Mouse (Mus musculus) embryonic facial prominence, embryonic 12.5 days (tissue): Measurements from ENCODE around the gene Urb2. TPM values are rescaled to one million over a fixed set of nuclear protein-coding genes. Genes with fewer than 3 reads are reported as not detected.

Experiments
- ATAC-seq: fragments of 200-750 bp; cut with Nextera tagmentation; 2 replicates; pipeline ENCODE4 v1.8.0; 2017; ENCODE audit not compliant: insufficient number of reproducible peaks, insufficient read depth, low FRiP score, low TSS enrichment
- H3K27ac ChIP-seq: fragments of 300-500 bp; sonication (generic); 2 replicates; pipeline ENCODE4 v1.5.1; 2016; ENCODE audit warnings: mild to moderate bottlenecking
- H3K27me3 ChIP-seq: fragments of 300-500 bp; sonication (generic); 2 replicates; pipeline ENCODE4 v1.6.1; 2016; ENCODE audit warnings: mild to moderate bottlenecking, moderate library complexity
- H3K36me3 ChIP-seq: fragments of 300-500 bp; sonication (generic); 2 replicates; pipeline ENCODE4 v1.6.1; 2016; ENCODE audit warnings: mild to moderate bottlenecking
- H3K4me1 ChIP-seq: fragments of 300-500 bp; sonication (generic); 2 replicates; pipeline ENCODE4 v1.6.1; 2016
- H3K4me2 ChIP-seq: fragments of 300-500 bp; sonication (generic); replicated peaks from 2 replicates; pipeline ENCODE4 v1.6.1; 2016; ENCODE audit warnings: mild to moderate bottlenecking, moderate library complexity
- H3K4me3 ChIP-seq: fragments of 300-500 bp; sonication (generic); 2 replicates; pipeline ENCODE4 v1.5.1; 2016; ENCODE audit warnings: mild to moderate bottlenecking
- H3K9ac ChIP-seq: fragments of 300-500 bp; sonication (generic); 2 replicates; pipeline ENCODE4 v1.6.1; 2016; ENCODE audit warnings: mild to moderate bottlenecking, moderate library complexity
- H3K9me3 ChIP-seq: fragments of 300-500 bp; sonication (generic); 2 replicates; pipeline ENCODE4 v1.6.1; 2016; ENCODE audit warnings: mild to moderate bottlenecking, moderate library complexity
- WGBS: fragments of 180-500 bp; shearing (Covaris S2); methylation state at CpG from one replicate; pipeline ENCODE4 v1.1.7; 2016; 5-methylcytosine and 5-hydroxymethylcytosine counted together
- polyA plus RNA-seq: library from polyadenylated mRNA; unstranded; fragments of >200 nt; fragmentation: Nextera tagmentation; extraction: Ambion mirVana; gene quantifications from 2 replicates; pipeline ENCODE4 v1.2.1, GENCODE M21; 2016

Urb2 gene
- polyA plus RNA-seq, 1 experiment from 2014 or later = 6.1 TPM

- H3K4me1 ChIP-seq = no peaks in the 10 kb centered on the region
- H3K4me2 ChIP-seq = no peak overlapping the region
- H3K27ac ChIP-seq = no peak overlapping the region
- no peaks in the 10 kb centered on the region for H3K9me3 ChIP-seq
- WGBS = 80% methylated on average over 11 of the region's 11 CpGs
- no peaks in the 10 kb centered on the region for H3K27me3 ChIP-seq
- ATAC-seq = no peak
- H3K36me3 ChIP-seq = no peaks in the 10 kb centered on the region
- H3K9ac ChIP-seq = no peak overlapping the region
- H3K4me3 ChIP-seq = no peak overlapping the region
Measured at GRCm38 (mm10) chr8:124056832-124057655, 35.7 kb downstream of the Urb2 start.

GRCm38 (mm10) chr8:124066325-124067058 lies 45.2 kb downstream of the Urb2 start:
- no peak; the same call in 1 of the 2 replicates for ATAC-seq
- no peak overlapping the region for H3K4me3 ChIP-seq
- H3K4me1 ChIP-seq = peaks cover 24% of the 10 kb centered on the region
- H3K27ac ChIP-seq = peak overlapping the region; percentile 41; the same call in 1 of the 2 replicates
- no peaks in the 10 kb centered on the region for H3K36me3 ChIP-seq
- H3K4me2 ChIP-seq = no peak overlapping the region
- WGBS = 57% methylated on average over 4 of the region's 4 CpGs
- H3K9me3 ChIP-seq = no peaks in the 10 kb centered on the region
- H3K27me3 ChIP-seq = no peaks in the 10 kb centered on the region
- no peak overlapping the region for H3K9ac ChIP-seq

GRCm38 (mm10) chr8:124067059-124067750 lies 45.9 kb downstream of the Urb2 start:
- H3K9ac ChIP-seq = no peak overlapping the region
- no peak overlapping the region for H3K4me2 ChIP-seq
- ATAC-seq = no peak
- no peaks in the 10 kb centered on the region for H3K27me3 ChIP-seq
- H3K27ac ChIP-seq = 0 out of 2 replicates have a peak overlapping the region, but pooled peaks have one; percentile 41
- WGBS = 65% methylated on average over 4 of the region's 4 CpGs
- no peaks in the 10 kb centered on the region for H3K36me3 ChIP-seq
- H3K4me3 ChIP-seq = no peak overlapping the region
- no peaks in the 10 kb centered on the region for H3K9me3 ChIP-seq
- peaks cover 26% of the 10 kb centered on the region for H3K4me1 ChIP-seq

- Histone ChIP-seq H3K4me3 (no peak overlapping the region), H3K4me2 (peak overlapping the region; percentile 11; the same call in 1 of the 2 replicates), H3K9me3 (no peaks in the 10 kb centered on the region), H3K9ac (no peak overlapping the region), H3K4me1 (peaks cover 26% of the 10 kb centered on the region), H3K27me3 (no peaks in the 10 kb centered on the region), H3K27ac (0 out of 2 replicates have a peak overlapping the region, but pooled peaks have one; percentile 41), H3K36me3 (no peaks in the 10 kb centered on the region)
- 23% methylated on average over 18 of the region's 18 CpGs for WGBS
- no peak for ATAC-seq
Measured at GRCm38 (mm10) chr8:124070363-124071324, 49.3 kb downstream of the Urb2 start.

GRCm38 (mm10) chr8:124075977-124076376 lies 54.7 kb downstream of the Urb2 start:
- no peak overlapping the region for H3K9ac ChIP-seq
- ATAC-seq = no peak
- no peaks in the 10 kb centered on the region for H3K9me3 ChIP-seq
- no peak overlapping the region for H3K4me2 ChIP-seq
- no peak overlapping the region for H3K4me3 ChIP-seq
- no peaks in the 10 kb centered on the region for H3K27me3 ChIP-seq
- H3K36me3 ChIP-seq = no peaks in the 10 kb centered on the region
- peaks cover 17% of the 10 kb centered on the region for H3K4me1 ChIP-seq
- WGBS = 36% methylated on average over 8 of the region's 8 CpGs
- peak overlapping the region; percentile 46 for H3K27ac ChIP-seq

GRCm38 (mm10) chr8:124076416-124076815 lies 55.1 kb downstream of the Urb2 start:
- H3K4me2 ChIP-seq = no peak overlapping the region
- no peak overlapping the region for H3K4me3 ChIP-seq
- H3K9me3 ChIP-seq = no peaks in the 10 kb centered on the region
- ATAC-seq = no peak
- WGBS = 28% methylated on average over 3 of the region's 3 CpGs
- H3K36me3 ChIP-seq = no peaks in the 10 kb centered on the region
- H3K27ac ChIP-seq = peak overlapping the region; percentile 3; the same call in 1 of the 2 replicates
- no peaks in the 10 kb centered on the region for H3K27me3 ChIP-seq
- peaks cover 15% of the 10 kb centered on the region for H3K4me1 ChIP-seq
- no peak overlapping the region for H3K9ac ChIP-seq

- H3K36me3 ChIP-seq = no peaks in the 10 kb centered on the region
- H3K4me3 ChIP-seq = no peak overlapping the region
- H3K27ac ChIP-seq = no peak overlapping the region
- H3K27me3 ChIP-seq = no peaks in the 10 kb centered on the region
- no peak overlapping the region for H3K9ac ChIP-seq
- H3K4me1 ChIP-seq = peaks cover 13% of the 10 kb centered on the region
- H3K9me3 ChIP-seq = no peaks in the 10 kb centered on the region
- no peak overlapping the region for H3K4me2 ChIP-seq
- WGBS = 82% methylated on average over 8 of the region's 8 CpGs
- no peak for ATAC-seq
Measured at GRCm38 (mm10) chr8:124077377-124077776, 56.1 kb downstream of the Urb2 start.

- Histone ChIP-seq H3K9ac (no peak overlapping the region), H3K27me3 (no peaks in the 10 kb centered on the region), H3K4me2 (no peak overlapping the region), H3K27ac (no peak overlapping the region), H3K4me1 (peaks cover 13% of the 10 kb centered on the region), H3K9me3 (no peaks in the 10 kb centered on the region), H3K4me3 (no peak overlapping the region), H3K36me3 (no peaks in the 10 kb centered on the region)
- no peak for ATAC-seq
- 85% methylated on average over 10 of the region's 10 CpGs for WGBS
Measured at GRCm38 (mm10) chr8:124077998-124078397, 56.7 kb downstream of the Urb2 start.

- Histone ChIP-seq H3K4me2 (no peak overlapping the region), H3K36me3 (no peaks in the 10 kb centered on the region), H3K4me1 (peaks cover 13% of the 10 kb centered on the region), H3K27me3 (no peaks in the 10 kb centered on the region), H3K27ac (no peak overlapping the region), H3K9ac (no peak overlapping the region), H3K4me3 (no peak overlapping the region), H3K9me3 (no peaks in the 10 kb centered on the region)
- WGBS = 75% methylated on average over 7 of the region's 7 CpGs
- no peak for ATAC-seq
Measured at GRCm38 (mm10) chr8:124078969-124079368, 57.7 kb downstream of the Urb2 start.

GRCm38 (mm10) chr8:124080467-124081326 lies 59.4 kb downstream of the Urb2 start:
- Histone ChIP-seq H3K4me3 (no peak overlapping the region), H3K9me3 (no peaks in the 10 kb centered on the region), H3K27me3 (no peaks in the 10 kb centered on the region), H3K36me3 (no peaks in the 10 kb centered on the region), H3K4me1 (peaks cover 12% of the 10 kb centered on the region), H3K27ac (no peak overlapping the region), H3K4me2 (no peak overlapping the region), H3K9ac (no peak overlapping the region)
- ATAC-seq = no peak
- WGBS = 76% methylated on average over 21 of the region's 21 CpGs
